Mouse (Mus musculus) lung, embryonic 16.5 days (tissue): ENCODE measurements around the gene Hinfp. TPM values are rescaled to one million over a fixed set of nuclear protein-coding genes. Genes with fewer than 3 reads are reported as not detected.

ENCODE experiments used
- ATAC-seq: fragments of 200-750 bp; cut with Nextera tagmentation; 2 replicates; pipeline ENCODE4 v1.8.0; 2017; ENCODE audit warnings: low read depth, mild to moderate bottlenecking, moderate library complexity
- H3K27ac ChIP-seq: fragments of 300-500 bp; sonication (generic); 2 replicates; pipeline ENCODE4 v1.5.1; 2014; ENCODE audit warnings: mild to moderate bottlenecking, control low read depth, low read length
- H3K27me3 ChIP-seq: fragments of 300-500 bp; sonication (generic); 2 replicates; pipeline ENCODE4 v1.6.1; 2014; ENCODE audit warnings: low read depth, low read length, mixed read lengths; ENCODE audit not compliant: control insufficient read depth, insufficient read depth
- H3K36me3 ChIP-seq: fragments of 300-500 bp; sonication (generic); 2 replicates; pipeline ENCODE4 v1.6.1; 2014; ENCODE audit warnings: low read length; ENCODE audit not compliant: control insufficient read depth, insufficient read depth
- H3K4me1 ChIP-seq: fragments of 300-500 bp; sonication (generic); replicated peaks from 2 replicates; pipeline ENCODE4 v1.6.1; 2014; ENCODE audit warnings: low read length, mixed read lengths; ENCODE audit not compliant: control insufficient read depth, insufficient read depth
- H3K4me2 ChIP-seq: fragments of 300-500 bp; sonication (generic); 2 replicates; pipeline ENCODE4 v1.6.1; 2014; ENCODE audit warnings: low read depth, low read length, control low read depth
- H3K4me3 ChIP-seq: fragments of 300-500 bp; sonication (generic); 2 replicates; pipeline ENCODE4 v1.5.1; 2014; ENCODE audit warnings: mild to moderate bottlenecking, low read length, control low read depth
- H3K9ac ChIP-seq: fragments of 300-500 bp; sonication (generic); 2 replicates; pipeline ENCODE4 v1.6.1; 2014; ENCODE audit warnings: low read length, control low read depth
- H3K9me3 ChIP-seq: fragments of 300-500 bp; sonication (generic); 2 replicates; pipeline ENCODE4 v1.6.1; 2016; ENCODE audit warnings: low read length; ENCODE audit not compliant: control insufficient read depth
- WGBS: fragments of 180-500 bp; shearing (Covaris S2); extraction: QIAGEN DNeasy Blood & Tissue Kit; methylation state at CpG from one replicate; pipeline ENCODE4 v1.1.7; 2014; 5-methylcytosine and 5-hydroxymethylcytosine counted together
- microRNA-seq: library from miRNA; unstranded; fragments of <30 nt; microRNA quantifications from one replicate; pipeline ENCODE4, GENCODE M21; 2016
- polyA plus RNA-seq: library from polyadenylated mRNA; unstranded; fragments of >200 nt; fragmentation: Nextera tagmentation; extraction: Ambion mirVana; gene quantifications from 2 replicates; pipeline ENCODE4 v1.2.1, GENCODE M21; 2015

Gene Hinfp
- polyA plus RNA-seq, 1 experiment from 2014 or later, result 25.1 TPM

DNA sequence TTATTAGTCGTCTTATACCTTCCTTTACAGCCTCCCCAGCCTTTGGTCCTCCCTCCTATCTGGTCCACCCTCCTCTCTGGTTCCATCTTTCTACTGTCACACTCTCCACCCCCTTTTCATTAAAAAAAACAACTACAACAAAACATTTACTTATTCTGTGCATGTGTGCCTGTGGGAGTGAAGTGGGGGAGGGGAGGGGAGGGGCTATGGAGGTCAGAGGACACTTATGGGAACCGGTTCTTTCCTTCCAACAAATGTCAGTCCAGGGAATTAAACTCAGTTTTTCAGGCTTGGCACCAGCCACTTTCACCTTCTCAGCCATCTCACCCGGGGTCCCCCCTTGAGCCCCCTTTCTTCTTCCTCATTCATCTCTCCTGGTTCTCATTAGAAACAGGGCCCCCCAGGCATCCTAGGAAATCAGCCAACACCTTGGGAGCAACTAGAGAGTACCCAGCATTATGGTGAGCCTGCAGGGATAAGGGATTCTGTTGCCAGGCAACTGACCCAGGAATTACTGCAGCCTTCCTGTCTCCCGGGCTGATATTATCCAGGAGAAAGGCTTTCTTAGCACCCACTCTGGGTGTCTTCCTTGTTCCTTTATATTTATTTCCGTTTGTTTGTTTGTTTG, 50.8 kb downstream of the Hinfp start:
- H3K4me2 ChIP-seq, result no peak overlapping the region
- ATAC-seq, result no peak
- H3K27me3 ChIP-seq, result no peaks in the 10 kb centered on the region
- WGBS, result 15% methylated on average over 5 of the region's 5 CpGs
- no peak overlapping the region for H3K27ac ChIP-seq
- no peaks in the 10 kb centered on the region for H3K9me3 ChIP-seq
- H3K36me3 ChIP-seq, result no peaks in the 10 kb centered on the region
- no peak overlapping the region for H3K9ac ChIP-seq
- no peak overlapping the region for H3K4me3 ChIP-seq
- H3K4me1 ChIP-seq, result peaks cover 3% of the 10 kb centered on the region

DNA sequence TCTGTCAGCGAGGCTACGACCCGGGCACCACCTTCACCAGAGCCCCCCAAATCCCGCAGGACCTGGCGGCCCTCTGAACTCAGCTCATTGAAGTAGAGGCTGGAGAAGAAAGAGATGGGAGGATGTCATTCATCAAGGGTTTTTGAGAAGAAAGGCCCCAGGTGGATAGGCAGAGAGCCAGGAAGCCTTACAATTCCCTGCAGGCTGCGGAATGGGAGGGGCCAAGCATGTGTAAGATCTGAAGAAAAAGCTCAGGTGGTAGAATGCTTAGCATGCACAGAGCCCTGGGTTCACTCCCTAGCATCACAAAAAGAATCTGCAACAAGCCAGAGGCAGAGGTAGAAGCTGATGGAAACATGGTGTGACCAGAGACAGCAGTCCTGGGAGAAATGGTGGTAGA, 52.0 kb downstream of the Hinfp start:
- H3K27me3 ChIP-seq, result no peaks in the 10 kb centered on the region
- H3K27ac ChIP-seq, result no peak overlapping the region
- no peaks in the 10 kb centered on the region for H3K9me3 ChIP-seq
- 76% methylated on average over 6 of the region's 6 CpGs for WGBS
- H3K36me3 ChIP-seq, result no peaks in the 10 kb centered on the region
- no peak for ATAC-seq
- H3K4me2 ChIP-seq, result no peak overlapping the region
- no peak overlapping the region for H3K9ac ChIP-seq
- H3K4me3 ChIP-seq, result no peak overlapping the region
- H3K4me1 ChIP-seq, result peaks cover 3% of the 10 kb centered on the region

DNA sequence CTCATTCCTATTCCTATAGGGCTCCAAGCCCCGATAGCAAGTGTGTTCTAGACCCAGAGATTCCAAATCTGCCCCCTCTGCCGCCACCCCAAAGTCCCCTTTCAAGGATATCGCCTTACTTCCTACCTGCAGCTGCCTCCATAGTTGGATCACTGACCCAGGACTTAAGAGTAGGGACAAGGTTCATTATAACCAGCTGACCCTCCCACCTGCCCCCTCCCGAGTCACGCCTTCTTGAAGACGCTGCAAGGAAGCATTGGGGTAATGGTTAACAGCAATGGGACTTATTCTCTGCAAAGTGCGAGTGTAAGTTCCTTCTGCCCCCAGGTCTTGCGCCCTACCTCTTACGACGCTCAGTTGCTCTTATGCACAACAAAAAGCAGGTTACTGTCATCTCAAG, 54.2 kb downstream of the Hinfp start, which contains the start of gene Pdzd3:
Gene Pdzd3 (minus strand): TSS at position 158 of the 400 bp plus-strand sequence.
- ATAC-seq, result no peak
- Histone ChIP-seq H3K4me2 (no peak within 1 kb of the TSS), H3K4me3 (no peak within 1 kb of the TSS), H3K4me1 (peaks cover 3% of the 10 kb centered on the region), H3K36me3 (no peaks in the 10 kb centered on the region), H3K9me3 (no peaks in the 10 kb centered on the region), H3K9ac (no peak within 1 kb of the TSS), H3K27ac (no peak within 1 kb of the TSS), H3K27me3 (no peaks in the 10 kb centered on the region)
- 60% methylated on average over 10 of the region's 10 CpGs for WGBS

DNA sequence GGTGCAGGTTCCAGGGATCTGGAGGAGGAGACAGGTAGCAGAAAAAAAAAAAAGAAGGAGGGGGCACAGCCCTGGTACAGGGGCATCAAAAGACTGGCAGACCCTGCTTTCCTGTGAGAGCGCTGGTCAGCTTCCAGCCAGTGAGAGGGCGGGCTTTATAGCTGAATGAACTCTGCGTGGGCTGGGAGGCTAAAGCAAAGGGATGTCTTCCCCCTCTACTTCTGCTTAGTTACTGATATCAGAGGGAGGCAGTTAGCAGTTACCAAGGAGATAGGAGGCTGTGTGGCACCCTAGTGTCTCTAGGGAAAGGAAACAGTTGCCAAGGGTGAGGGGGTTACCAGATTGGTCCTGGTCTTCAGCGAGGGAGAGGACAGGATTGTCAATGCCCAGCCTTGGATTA, 55.0 kb downstream of the Hinfp start:
- H3K4me2 ChIP-seq, result no peak overlapping the region
- no peak for ATAC-seq
- peaks cover 3% of the 10 kb centered on the region for H3K4me1 ChIP-seq
- H3K27ac ChIP-seq, result no peak overlapping the region
- no peaks in the 10 kb centered on the region for H3K27me3 ChIP-seq
- H3K9me3 ChIP-seq, result no peaks in the 10 kb centered on the region
- H3K4me3 ChIP-seq, result no peak overlapping the region
- H3K36me3 ChIP-seq, result no peaks in the 10 kb centered on the region
- no peak overlapping the region for H3K9ac ChIP-seq
- 55% methylated on average over 4 of the region's 4 CpGs for WGBS

DNA sequence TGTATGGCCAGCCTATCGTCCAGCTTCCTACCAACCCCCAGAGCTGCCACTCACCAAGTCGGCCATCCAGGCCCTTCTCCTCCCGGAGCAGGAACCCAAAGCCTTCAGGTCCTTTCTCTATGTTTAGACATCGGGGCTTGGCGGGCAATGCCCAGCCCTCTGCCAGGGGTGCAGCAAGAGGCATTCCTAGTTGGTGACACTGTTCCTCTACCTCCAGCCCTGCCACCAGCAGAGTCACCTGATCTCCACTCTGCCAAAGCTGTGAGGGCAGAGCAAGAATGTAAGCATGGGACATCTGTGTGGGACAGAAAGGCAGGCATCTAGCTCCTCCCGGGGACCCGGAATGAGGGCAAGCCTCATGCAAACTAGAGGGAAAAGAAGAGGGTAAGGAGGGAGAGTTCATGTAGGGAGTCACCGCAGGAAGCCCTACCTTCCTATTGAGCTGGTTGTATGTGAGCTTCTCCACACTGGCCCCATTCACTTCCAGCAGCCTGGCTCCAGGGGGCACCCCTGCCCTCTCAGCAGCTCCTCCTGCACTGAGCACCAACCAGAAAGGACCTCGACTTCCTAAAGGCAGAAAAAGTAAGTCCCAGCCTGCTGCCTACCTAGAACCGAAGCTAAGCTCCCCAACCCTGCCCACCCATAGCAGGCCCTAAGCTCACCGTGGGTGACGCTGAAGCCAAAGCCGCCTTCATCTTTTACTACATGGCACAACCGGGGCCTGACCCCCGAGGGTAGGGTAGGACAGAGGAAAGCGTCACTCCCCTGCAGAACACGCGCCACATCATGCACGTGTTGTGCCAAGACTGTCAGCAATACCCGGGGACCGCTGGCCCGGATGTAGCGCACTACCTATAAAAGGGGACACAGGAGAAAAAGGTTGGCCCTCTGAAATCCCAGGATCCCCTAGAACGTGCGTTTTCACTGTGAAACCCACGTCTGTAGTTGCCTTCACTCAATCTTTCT, 56.0 kb downstream of the Hinfp start:
- Histone ChIP-seq H3K27ac (no peak overlapping the region), H3K36me3 (no peaks in the 10 kb centered on the region), H3K9ac (no peak overlapping the region), H3K27me3 (no peaks in the 10 kb centered on the region), H3K9me3 (no peaks in the 10 kb centered on the region), H3K4me2 (peak overlapping the region; percentile 36), H3K4me1 (peaks cover under 1% of the 10 kb centered on the region), H3K4me3 (no peak overlapping the region)
- WGBS, result 41% methylated on average over 26 of the region's 26 CpGs
- peak; percentile 88 for ATAC-seq

DNA sequence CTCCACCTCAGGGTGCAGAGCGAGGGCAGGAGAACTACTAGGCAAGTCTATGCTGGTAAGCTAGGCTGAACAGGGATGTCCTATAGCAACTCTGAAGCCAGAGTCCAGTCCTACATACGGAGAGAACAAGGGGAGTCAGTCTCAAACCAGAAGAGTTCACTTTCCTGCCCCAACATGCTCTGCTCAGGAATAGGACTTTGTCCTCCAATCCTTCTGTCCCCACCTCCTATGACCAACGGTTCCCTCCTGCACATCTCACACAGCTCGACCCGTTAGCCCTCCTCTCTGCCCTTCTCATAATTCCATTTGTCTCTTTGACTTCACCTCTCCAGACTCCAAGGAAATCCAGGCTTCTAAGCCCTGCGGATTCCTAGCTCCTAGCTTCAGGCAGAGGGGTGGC, 57.6 kb downstream of the Hinfp start:
- Histone ChIP-seq H3K27ac (no peak overlapping the region), H3K36me3 (no peaks in the 10 kb centered on the region), H3K27me3 (no peaks in the 10 kb centered on the region), H3K4me3 (no peak overlapping the region), H3K4me1 (no peaks in the 10 kb centered on the region; the same call in 1 of the 2 replicates), H3K9ac (no peak overlapping the region), H3K9me3 (no peaks in the 10 kb centered on the region), H3K4me2 (no peak overlapping the region)
- ATAC-seq, result no peak
- WGBS, result 66% methylated on average over 6 of the region's 6 CpGs

DNA sequence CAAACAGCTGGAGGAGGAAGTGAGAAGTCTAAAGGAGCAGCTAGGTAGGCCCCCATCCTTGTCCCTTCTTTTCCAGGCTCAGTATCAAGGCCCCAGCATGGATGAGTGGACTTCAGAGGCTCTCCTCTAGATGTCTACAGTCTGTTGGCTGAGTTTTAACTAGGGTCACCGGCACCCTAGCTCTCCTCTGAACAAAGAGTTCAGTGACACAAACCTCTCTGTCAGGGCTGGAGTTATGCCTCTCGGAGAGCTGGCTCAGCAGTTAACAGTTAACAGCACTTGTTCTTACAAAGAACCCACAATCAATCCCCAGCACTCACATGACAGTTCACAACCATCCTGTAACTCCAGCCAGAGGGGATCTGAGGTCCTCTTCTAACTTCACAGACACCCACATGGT, 61.9 kb downstream of the Hinfp start:
- no peaks in the 10 kb centered on the region for H3K36me3 ChIP-seq
- no peaks in the 10 kb centered on the region for H3K4me1 ChIP-seq
- H3K4me3 ChIP-seq, result no peak overlapping the region
- no peaks in the 10 kb centered on the region for H3K9me3 ChIP-seq
- no peak overlapping the region for H3K27ac ChIP-seq
- no peak overlapping the region for H3K4me2 ChIP-seq
- H3K27me3 ChIP-seq, result no peaks in the 10 kb centered on the region
- WGBS, result 38% methylated on average over 2 of the region's 2 CpGs
- H3K9ac ChIP-seq, result no peak overlapping the region
- no peak for ATAC-seq

Small RNA genes within 50 kb of the gene (microRNA-seq; reads per million reads assigned to microRNA genes)
- not detected for gene Gm44335

Other genes with a start within 250 kb of the Hinfp start
- gene Usp2, start 238.7 kb downstream of the Hinfp start, polyA plus RNA-seq, result 12.2 and 16.9 TPM in 2 replicates
- gene Mfrp, start 203.9 kb downstream of the Hinfp start, polyA plus RNA-seq, result 0.20 and 0.21 TPM in 2 replicates
- gene C1qtnf5, start 198.4 kb downstream of the Hinfp start, polyA plus RNA-seq, result 5.4 and 5.6 TPM in 2 replicates
- gene Gm49380, start 192.2 kb downstream of the Hinfp start, polyA plus RNA-seq, result 0.13 and 0.14 TPM in 2 replicates
- 60.1 and 63.8 TPM in 2 replicates for gene Rnf26, start 192.2 kb downstream of the Hinfp start, polyA plus RNA-seq
- 99.1 and 104 TPM in 2 replicates for gene Mcam, start 171.2 kb downstream of the Hinfp start, polyA plus RNA-seq
- gene Cbl, start 71.6 kb downstream of the Hinfp start, polyA plus RNA-seq, result 15.3 and 15.5 TPM in 2 replicates
- gene Ccdc153, start 65.0 kb downstream of the Hinfp start, polyA plus RNA-seq, result 7.3 and 14.3 TPM in 2 replicates
- gene Pdzd3, start 54.2 kb downstream of the Hinfp start, polyA plus RNA-seq, result 0.11 TPM in 1 of 2 replicates, not detected in the other
- 9.5 and 10.4 TPM in 2 replicates for gene Nlrx1, start 37.1 kb downstream of the Hinfp start, polyA plus RNA-seq
- gene Abcg4, start 17.1 kb downstream of the Hinfp start, polyA plus RNA-seq, result 1.4 and 2.1 TPM in 2 replicates
- gene C2cd2l, start 14.6 kb upstream of the Hinfp start, polyA plus RNA-seq, result 6.8 and 7.4 TPM in 2 replicates
- 38.0 and 42.3 TPM in 2 replicates for gene Dpagt1, start 20.3 kb upstream of the Hinfp start, polyA plus RNA-seq
- 318 and 395 TPM in 2 replicates for gene H2afx, start 29.0 kb upstream of the Hinfp start, polyA plus RNA-seq
- gene Hmbs, start 38.6 kb upstream of the Hinfp start, polyA plus RNA-seq, result 110 and 117 TPM in 2 replicates
- 31.4 and 32.8 TPM in 2 replicates for gene Vps11, start 56.0 kb upstream of the Hinfp start, polyA plus RNA-seq
- 38.2 and 42.0 TPM in 2 replicates for gene Hyou1, start 73.8 kb upstream of the Hinfp start, polyA plus RNA-seq
- 19.9 and 21.9 TPM in 2 replicates for gene Slc37a4, start 91.2 kb upstream of the Hinfp start, polyA plus RNA-seq
- 1,846 and 1,855 TPM in 2 replicates for gene Rps25, start 101.5 kb upstream of the Hinfp start, polyA plus RNA-seq
- gene Trappc4, start 101.9 kb upstream of the Hinfp start, polyA plus RNA-seq, result 131 and 135 TPM in 2 replicates
- 32.5 TPM in 2 replicates for gene Ccdc84, start 112.9 kb upstream of the Hinfp start, polyA plus RNA-seq
- not detected in 2 replicates for gene Foxr1, start 135.5 kb upstream of the Hinfp start, polyA plus RNA-seq
- gene Upk2, start 149.3 kb upstream of the Hinfp start, polyA plus RNA-seq, result 1.8 and 2.0 TPM in 2 replicates
- gene Bcl9l, start 177.2 kb upstream of the Hinfp start, polyA plus RNA-seq, result 14.1 and 16.1 TPM in 2 replicates